In the genomic region with DNA sequence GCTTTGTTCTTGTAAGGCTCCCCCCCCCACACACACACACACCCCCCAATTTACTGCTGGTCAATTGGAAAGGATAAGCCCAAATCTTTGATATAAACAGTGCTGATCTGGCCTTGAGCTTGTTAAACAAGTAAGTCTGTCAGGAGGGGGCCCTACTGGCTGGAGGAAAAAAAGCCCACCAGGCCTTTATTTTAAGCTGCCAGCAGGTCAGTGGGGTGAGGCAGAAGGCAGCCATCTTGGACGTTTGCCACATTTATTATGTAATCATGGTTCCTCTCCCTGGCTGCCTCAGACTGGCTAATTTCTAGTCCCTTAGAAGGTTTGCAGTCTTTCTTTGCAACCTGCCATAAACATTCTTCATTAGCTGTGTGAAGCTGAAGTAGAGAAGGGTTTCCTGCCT, we compare ENCODE assay signal across 11 mouse cellular contexts.
DNase-seq lines count a peak whose midpoint lies in the region; ATAC-seq and TF ChIP-seq lines count a peak whose summit lies in the region.
"Had no signal": no experiment of that assay in that cellular context is flagged by ENCODE, and none has a peak within 500 bp of the region (broad histone marks: within the 10 kb centered on the region; RNA-seq: fewer than 3 reads in every experiment).

No protein-coding gene starts in this region.

- H3K27ac ChIP-seq in forebrain, embryonic 10.5 days: peak overlapping the region; percentile 71
- H3K27ac ChIP-seq in forebrain, postnatal 0 days (ENCODE audit: low read depth, low read length): no peak overlapping the region
- no peak overlapping the region for H3K27ac ChIP-seq in liver, adult 2 months (replicated peaks; ENCODE audit: insufficient read depth, low read depth, low read length)
- H3K27ac ChIP-seq in lung, embryonic 16.5 days (ENCODE audit: low read length): peak overlapping the region; percentile 43
- no peak overlapping the region for H3K27ac ChIP-seq in liver, embryonic 12.5 days
- no peak overlapping the region for H3K27ac ChIP-seq in intestine, embryonic 15.5 days
- H3K27ac ChIP-seq: heart, embryonic 15.5 days; layer of hippocampus, adult 2 months; limb, embryonic 13.5 days had no signal

- H3K27me3 ChIP-seq in forebrain, embryonic 10.5 days (ENCODE audit: poor library complexity, severe bottlenecking): no peaks in the 10 kb centered on the region
- no peaks in the 10 kb centered on the region for H3K27me3 ChIP-seq in forebrain, postnatal 0 days (ENCODE audit: insufficient read depth, low read length)
- H3K27me3 ChIP-seq in liver, adult 2 months (ENCODE audit: control insufficient read depth, insufficient read depth, low read length): no peaks in the 10 kb centered on the region
- no peaks in the 10 kb centered on the region for H3K27me3 ChIP-seq in lung, embryonic 16.5 days (ENCODE audit: control insufficient read depth, insufficient read depth, low read depth, low read length)
- no peaks in the 10 kb centered on the region for H3K27me3 ChIP-seq in liver, embryonic 12.5 days (replicated peaks)
- no peaks in the 10 kb centered on the region; the same call in 1 of the 2 replicates for H3K27me3 ChIP-seq in intestine, embryonic 15.5 days (replicated peaks)
- H3K27me3 ChIP-seq: heart, embryonic 15.5 days; limb, embryonic 13.5 days had no signal

- H3K79me2 ChIP-seq in liver, adult 2 months (ENCODE audit: control insufficient read depth, insufficient read depth, low read length): no peaks in the 10 kb centered on the region

- H3K36me3 ChIP-seq in forebrain, embryonic 10.5 days (replicated peaks): no peaks in the 10 kb centered on the region
- no peaks in the 10 kb centered on the region for H3K36me3 ChIP-seq in forebrain, postnatal 0 days (ENCODE audit: insufficient read depth)
- H3K36me3 ChIP-seq in liver, adult 2 months (ENCODE audit: control insufficient read depth, insufficient read depth, low read length): no peaks in the 10 kb centered on the region
- H3K36me3 ChIP-seq in lung, embryonic 16.5 days (ENCODE audit: control insufficient read depth, insufficient read depth, low read length): no peaks in the 10 kb centered on the region
- H3K36me3 ChIP-seq in liver, embryonic 12.5 days: no peaks in the 10 kb centered on the region
- no peaks in the 10 kb centered on the region for H3K36me3 ChIP-seq in intestine, embryonic 15.5 days
- H3K36me3 ChIP-seq: heart, embryonic 15.5 days; limb, embryonic 13.5 days had no signal

- peaks cover 22% of the 10 kb centered on the region for H3K4me1 ChIP-seq in forebrain, embryonic 10.5 days
- H3K4me1 ChIP-seq in forebrain, postnatal 0 days (ENCODE audit: insufficient read depth): no peaks in the 10 kb centered on the region
- H3K4me1 ChIP-seq in liver, adult 2 months (ENCODE audit: control insufficient read depth, insufficient read depth, low read length): peaks cover 2% of the 10 kb centered on the region; the same call in 1 of the 2 replicates
- peaks cover 12% of the 10 kb centered on the region for H3K4me1 ChIP-seq in lung, embryonic 16.5 days (replicated peaks; ENCODE audit: control insufficient read depth, insufficient read depth, low read length)
- no peaks in the 10 kb centered on the region for H3K4me1 ChIP-seq in liver, embryonic 12.5 days
- H3K4me1 ChIP-seq in intestine, embryonic 15.5 days (replicated peaks): no peaks in the 10 kb centered on the region
- H3K4me1 ChIP-seq: limb, embryonic 13.5 days had no signal

- DNase-seq in forebrain, embryonic 10.5 days (ENCODE audit: extremely low spot score, low spot score): no peak
- DNase-seq in forebrain, postnatal 0 days: no peak
- peak; percentile 44 for DNase-seq in liver, adult 2 months (ENCODE audit: extremely low read depth, low read depth, low spot score)
- no peak for DNase-seq in liver
- peak; percentile 60 for DNase-seq in cerebellum, adult 9-11 months

- no peak for TF ChIP-seq CTCF in forebrain, postnatal 0 days (IDR thresholded peaks at IDR 0.05; ENCODE audit: low read depth)
- no peak for TF ChIP-seq CTCF in liver, adult 2 months (IDR thresholded peaks at IDR 0.05; ENCODE audit: low read depth, low read length)

- no peak overlapping the region for H3K4me3 ChIP-seq in forebrain, embryonic 10.5 days
- no peak overlapping the region for H3K4me3 ChIP-seq in forebrain, postnatal 0 days (ENCODE audit: low read depth, low read length)
- no peak overlapping the region for H3K4me3 ChIP-seq in liver, adult 2 months (ENCODE audit: insufficient read depth, low read depth, low read length)
- no peak overlapping the region for H3K4me3 ChIP-seq in lung, embryonic 16.5 days (ENCODE audit: low read length)
- H3K4me3 ChIP-seq in liver, embryonic 12.5 days: no peak overlapping the region
- H3K4me3 ChIP-seq in intestine, embryonic 15.5 days (replicated peaks): no peak overlapping the region
- H3K4me3 ChIP-seq: heart, embryonic 15.5 days; layer of hippocampus, adult 2 months; limb, embryonic 13.5 days had no signal

- H3K9ac ChIP-seq in forebrain, postnatal 0 days: no peak overlapping the region
- H3K9ac ChIP-seq in liver, adult 2 months (ENCODE audit: low read depth, low read length): no peak overlapping the region
- no peak overlapping the region for H3K9ac ChIP-seq in lung, embryonic 16.5 days (ENCODE audit: low read length)
- H3K9ac ChIP-seq in liver, embryonic 12.5 days: no peak overlapping the region
- no peak overlapping the region for H3K9ac ChIP-seq in intestine, embryonic 15.5 days
- H3K9ac ChIP-seq: heart, embryonic 15.5 days; limb, embryonic 13.5 days had no signal

- H3K9me3 ChIP-seq in forebrain, embryonic 10.5 days: no peaks in the 10 kb centered on the region
- no peaks in the 10 kb centered on the region for H3K9me3 ChIP-seq in forebrain, postnatal 0 days (ENCODE audit: low read length)
- no peaks in the 10 kb centered on the region for H3K9me3 ChIP-seq in lung, embryonic 16.5 days (ENCODE audit: control insufficient read depth, low read length)
- H3K9me3 ChIP-seq in liver, embryonic 12.5 days (replicated peaks): no peaks in the 10 kb centered on the region
- no peaks in the 10 kb centered on the region for H3K9me3 ChIP-seq in intestine, embryonic 15.5 days
- H3K9me3 ChIP-seq: heart, embryonic 15.5 days; limb, embryonic 13.5 days had no signal

- 37% methylated on average over 1 of the region's 1 CpGs for WGBS in forebrain, embryonic 10.5 days
- WGBS in forebrain, postnatal 0 days: 16% methylated on average over 1 of the region's 1 CpGs
- 0% methylated on average over 1 of the region's 1 CpGs for WGBS in liver, adult 2 months
- WGBS in lung, embryonic 16.5 days: 15% methylated on average over 1 of the region's 1 CpGs
- WGBS in liver, embryonic 12.5 days (ENCODE audit: insufficient replicate concordance): 43% methylated on average over 1 of the region's 1 CpGs
- WGBS in intestine, embryonic 15.5 days: 22% methylated on average over 1 of the region's 1 CpGs

- TF ChIP-seq POLR2A in liver, adult 2 months (IDR thresholded peaks at IDR 0.05; ENCODE audit: extremely low read depth, insufficient read depth, low read length): no peak

- H3K4me2 ChIP-seq in forebrain, postnatal 0 days (ENCODE audit: low read depth): no peak overlapping the region
- H3K4me2 ChIP-seq in lung, embryonic 16.5 days (ENCODE audit: low read depth, low read length): no peak overlapping the region
- H3K4me2 ChIP-seq in liver, embryonic 12.5 days: no peak overlapping the region
- H3K4me2 ChIP-seq in intestine, embryonic 15.5 days (replicated peaks): no peak overlapping the region
- H3K4me2 ChIP-seq: heart, embryonic 15.5 days; limb, embryonic 13.5 days had no signal

- no peak for ATAC-seq in forebrain, postnatal 0 days
- ATAC-seq in lung, embryonic 16.5 days (ENCODE audit: low read depth): peak; percentile 29
- no peak for ATAC-seq in liver, embryonic 12.5 days
- ATAC-seq in intestine, embryonic 15.5 days: no peak

Comparison
In these comparisons a context has a peak if more than half of its experiments do, and no peak if none do; other contexts are left out.
1. DNase-seq: peak in liver, adult 2 months (single experiment) and cerebellum, adult 9-11 months (single experiment); none in forebrain, embryonic 10.5 days (single experiment), forebrain, postnatal 0 days (single experiment) and liver (single experiment).
2. H3K27ac ChIP-seq: peak in forebrain, embryonic 10.5 days (single experiment) and lung, embryonic 16.5 days (single experiment); none in forebrain, postnatal 0 days (single experiment), liver, adult 2 months (single experiment), liver, embryonic 12.5 days (single experiment) and intestine, embryonic 15.5 days (single experiment).